Mouse (Mus musculus): ENCODE measurements at regions not wholly inside any gene's neighbourhood (a gene's known extent, or its start where the extent isn't known, plus 50 kb on each side); places are given as distances from the start of the nearest gene placed in this dataset.
A peak's percentile ranks its signal among the peaks of the same experiment; 100 is the strongest.

DNA sequence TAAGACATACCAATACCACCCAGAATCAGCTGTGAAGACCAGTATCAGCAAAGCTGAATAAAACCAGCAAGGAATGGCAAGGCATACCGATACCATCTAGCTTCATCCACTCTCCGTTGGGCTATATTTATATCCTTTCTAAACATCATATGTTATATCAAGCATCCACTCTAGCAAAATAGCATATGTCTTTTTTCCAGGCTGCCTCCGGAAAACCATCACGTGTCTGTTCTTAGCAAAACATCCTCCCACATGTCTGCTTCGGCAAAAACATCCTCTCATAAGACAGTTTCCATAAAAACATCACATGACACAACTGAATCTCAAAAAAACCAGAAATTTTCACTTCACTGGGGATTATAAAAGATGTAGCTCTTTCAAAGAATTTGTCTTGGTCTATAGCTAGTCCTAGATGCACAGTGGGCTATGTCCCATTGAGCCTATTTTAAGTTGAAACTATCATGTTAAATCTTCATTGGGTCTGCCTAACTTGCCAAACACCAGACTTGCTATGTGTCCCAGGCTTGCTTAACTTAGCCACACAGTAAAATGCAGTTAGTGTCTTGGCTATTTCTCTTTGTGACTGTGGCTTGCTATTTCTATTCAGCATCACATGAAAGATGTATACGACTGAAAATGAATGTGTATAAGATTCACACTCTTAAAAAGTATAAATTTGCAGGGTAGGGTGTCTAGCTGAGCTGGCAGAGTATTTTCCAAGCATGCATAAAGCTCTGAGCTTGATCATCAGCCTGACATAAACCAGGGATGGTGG lies 278.2 kb downstream of the Kcnrg start:
- DNase-seq (ENCODE audit: inconsistent age in 2 of 2, low spot score in 1 of 2): no peak

DNA sequence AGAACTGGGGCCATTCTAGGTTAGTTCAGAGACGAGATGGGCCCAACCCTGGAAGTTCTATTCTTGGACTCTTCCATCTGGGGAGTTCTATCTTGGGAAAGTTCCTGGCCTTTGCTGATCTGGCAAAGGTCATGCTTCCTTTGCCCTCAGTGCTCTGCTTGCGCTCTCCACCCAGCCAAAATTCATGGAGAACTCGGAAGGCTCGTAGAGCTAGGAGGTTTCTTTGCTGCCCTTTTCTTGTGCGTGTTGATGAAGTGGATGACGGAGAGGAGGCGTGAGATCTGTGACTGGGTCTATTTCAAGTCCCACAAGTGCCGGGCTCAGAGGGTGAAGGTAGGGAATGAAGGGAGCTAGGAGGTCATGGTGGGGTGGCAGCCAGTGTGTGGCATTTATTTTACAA lies 282.4 kb downstream of the Kcnrg start:
- DNase-seq (ENCODE audit: inconsistent age in 2 of 2, low spot score in 1 of 2): no peak

DNA sequence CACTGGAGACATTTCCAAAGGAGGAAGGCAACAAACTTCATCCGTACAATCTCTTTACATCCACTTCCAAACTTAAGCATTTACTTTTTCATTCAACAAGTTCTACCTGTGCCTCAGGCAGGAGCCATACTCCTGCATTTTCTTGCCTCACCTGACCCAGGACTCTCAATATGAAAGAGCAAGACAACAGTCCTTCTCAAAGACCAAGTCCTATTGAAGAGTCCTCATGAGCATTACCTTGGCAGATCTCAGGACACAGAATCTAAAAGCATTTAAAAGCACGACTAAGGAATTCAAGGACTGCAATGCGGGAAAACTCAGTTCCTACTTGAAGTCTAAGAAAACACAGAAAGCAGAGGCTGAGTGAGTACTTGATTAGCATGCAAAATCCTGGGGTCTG lies 286.5 kb downstream of the Kcnrg start:
- no peak for DNase-seq (ENCODE audit: inconsistent age in 2 of 2, low spot score in 1 of 2)

DNA sequence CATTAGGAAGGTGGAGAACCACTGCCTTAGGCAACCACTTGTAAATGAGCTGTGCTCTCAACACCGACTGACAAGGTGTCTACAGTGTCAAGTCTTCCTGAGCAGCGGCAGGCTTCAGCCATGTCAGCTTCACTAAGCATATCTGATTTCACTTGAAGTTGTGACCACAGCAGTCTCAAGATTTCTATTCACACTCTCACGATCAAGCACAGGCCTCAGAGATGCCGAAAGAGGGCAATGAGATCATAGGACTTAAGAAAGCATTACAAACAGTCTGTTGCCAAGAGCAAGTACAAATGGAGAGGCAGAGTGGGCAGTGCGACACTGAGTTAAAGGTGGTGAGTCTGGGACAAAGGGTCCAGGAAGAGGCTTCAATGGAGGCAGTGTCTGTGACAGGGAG lies 289.6 kb downstream of the Kcnrg start:
- no peak for DNase-seq (ENCODE audit: inconsistent age in 2 of 2, low spot score in 1 of 2)

DNA sequence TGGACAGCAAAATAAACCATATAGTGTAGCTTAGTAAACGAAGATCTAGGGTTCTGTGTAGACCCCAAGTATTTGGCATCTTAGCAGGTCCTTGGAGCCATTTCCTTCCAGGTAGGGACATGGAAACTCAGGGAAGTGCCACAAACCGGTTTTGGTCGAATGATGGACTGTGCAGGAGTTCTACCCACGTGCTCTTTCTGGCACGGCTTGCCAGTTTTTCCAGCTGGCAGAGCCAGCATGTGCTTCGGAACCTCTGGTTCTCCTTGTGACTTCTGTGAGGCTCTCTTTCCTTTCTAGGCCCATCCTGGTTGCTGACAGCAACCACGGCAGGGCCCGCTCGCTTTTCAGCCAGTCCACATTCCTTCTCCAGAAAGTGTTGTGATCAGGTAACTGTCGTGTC lies 291.4 kb downstream of the Kcnrg start:
- DNase-seq (ENCODE audit: inconsistent age in 2 of 2, low spot score in 1 of 2): no peak

DNA sequence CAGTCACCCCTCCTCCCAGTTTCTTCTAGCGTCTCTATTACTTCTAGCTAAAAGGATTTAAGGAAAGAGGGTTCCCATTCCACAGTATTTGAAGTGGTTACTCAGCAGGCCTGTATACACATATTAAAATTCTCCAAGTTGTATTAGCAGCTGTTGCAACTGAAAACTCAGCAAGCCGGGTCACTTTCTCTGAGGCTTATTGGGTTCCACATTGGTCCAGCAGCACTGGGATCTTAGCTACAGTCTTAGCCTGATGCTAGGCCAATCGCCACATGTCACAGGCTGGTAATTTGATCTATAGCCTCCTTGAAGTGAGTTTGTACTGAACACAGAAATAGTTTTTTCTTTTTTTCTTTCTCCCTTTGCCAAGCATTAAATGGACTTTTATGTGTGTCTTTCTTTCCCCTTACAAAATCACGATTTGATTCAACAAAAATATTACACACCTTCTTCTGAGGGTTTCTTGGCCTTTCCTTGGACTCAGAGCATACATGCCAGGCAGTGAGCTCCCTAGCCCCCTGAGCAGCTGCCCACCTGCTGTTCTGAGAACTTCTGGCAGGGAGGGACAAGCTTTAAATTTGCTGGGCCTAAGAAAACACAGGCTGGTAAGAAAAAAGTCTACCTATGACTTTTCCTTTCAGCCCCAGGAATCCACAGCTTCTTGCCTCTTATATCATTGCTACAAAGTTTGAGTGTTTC lies 297.3 kb downstream of the Kcnrg start:
- no peak for DNase-seq (ENCODE audit: inconsistent age in 2 of 2, low spot score in 1 of 2)

DNA sequence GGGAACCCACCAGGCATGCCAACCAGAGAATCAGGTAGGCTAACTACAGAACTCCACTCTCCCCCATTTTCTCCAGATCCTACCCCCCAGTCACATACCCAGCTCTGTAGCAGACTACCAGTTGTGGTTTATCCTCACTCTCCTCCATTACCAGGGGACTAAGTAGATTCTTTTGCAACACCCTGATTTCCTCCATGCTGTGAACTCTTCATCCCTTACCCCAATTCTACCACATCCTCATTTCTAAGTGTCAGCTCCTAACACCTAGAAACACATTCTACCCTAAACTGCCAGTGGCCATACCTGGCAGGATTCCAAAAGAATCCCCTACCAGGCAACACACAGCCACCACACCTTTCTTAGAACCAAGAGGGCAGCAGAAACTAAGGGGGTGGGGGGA lies 310.9 kb downstream of the Kcnrg start:
- peak in 1 of 2 experiments; percentile 27 for DNase-seq (ENCODE audit: inconsistent age in 2 of 2, low spot score in 1 of 2)

DNA sequence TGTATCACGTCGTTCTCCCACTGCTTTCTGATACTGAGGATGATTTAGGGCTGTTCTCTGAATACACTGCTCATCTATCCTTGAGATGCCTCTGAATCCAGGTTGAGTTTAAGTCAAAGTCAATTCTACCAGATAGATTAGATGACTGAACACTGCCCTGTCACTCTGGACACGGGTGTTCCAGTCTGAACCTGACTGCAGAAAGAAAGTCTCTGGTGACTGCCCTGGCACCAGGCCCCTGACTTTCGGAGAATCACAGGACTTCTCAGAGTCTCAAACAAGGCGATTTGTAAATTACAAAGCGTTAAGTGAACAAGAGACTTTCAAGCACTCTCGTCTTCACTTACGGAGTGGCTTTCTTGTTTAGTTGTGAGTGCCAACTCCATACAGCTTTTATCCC lies 324.6 kb downstream of the Kcnrg start:
- DNase-seq (ENCODE audit: inconsistent age in 2 of 2, low spot score in 1 of 2): peak; percentile 61 to 66

DNA sequence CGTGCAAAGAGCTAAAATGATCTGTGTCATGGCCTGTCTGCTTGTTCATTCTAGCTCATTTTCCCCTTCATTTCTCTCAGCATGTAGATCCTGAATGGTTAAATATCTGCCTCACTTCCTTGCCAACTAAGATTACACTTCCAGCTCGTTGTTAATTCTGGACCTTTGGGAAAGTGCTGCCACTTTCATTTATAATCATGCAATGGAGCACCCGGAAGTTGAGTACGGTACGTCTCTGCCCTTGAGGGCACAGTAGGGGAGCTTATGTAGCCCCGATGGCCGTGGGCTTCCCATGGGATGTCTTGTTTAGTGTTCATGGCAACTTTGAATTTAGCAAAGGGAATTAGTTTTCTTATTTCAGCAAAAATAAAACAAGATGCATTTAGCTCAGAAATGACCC lies 334.4 kb downstream of the Kcnrg start:
- no peak for DNase-seq (ENCODE audit: inconsistent age in 2 of 2, low spot score in 1 of 2)

DNA sequence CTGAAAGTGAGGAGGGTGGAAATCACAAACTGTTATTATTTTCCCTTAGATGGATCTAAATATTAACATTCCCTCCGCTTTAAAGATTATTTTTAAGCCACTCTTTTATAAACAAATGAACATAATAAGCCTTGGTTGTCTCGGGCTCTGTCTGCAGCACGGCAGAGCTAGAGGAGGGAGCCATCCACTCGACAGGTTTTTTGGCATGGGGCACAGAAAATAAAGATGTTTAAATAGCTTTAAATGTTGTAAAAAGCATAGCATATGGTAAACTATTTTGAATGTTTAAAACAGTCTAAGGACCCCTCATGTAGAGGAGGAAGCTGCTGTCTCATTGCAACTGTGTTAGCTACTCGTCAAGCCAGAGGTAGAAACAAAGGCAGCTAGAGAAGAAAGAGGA lies 338.4 kb downstream of the Kcnrg start:
- no peak for DNase-seq (ENCODE audit: inconsistent age in 2 of 2, low spot score in 1 of 2)

DNA sequence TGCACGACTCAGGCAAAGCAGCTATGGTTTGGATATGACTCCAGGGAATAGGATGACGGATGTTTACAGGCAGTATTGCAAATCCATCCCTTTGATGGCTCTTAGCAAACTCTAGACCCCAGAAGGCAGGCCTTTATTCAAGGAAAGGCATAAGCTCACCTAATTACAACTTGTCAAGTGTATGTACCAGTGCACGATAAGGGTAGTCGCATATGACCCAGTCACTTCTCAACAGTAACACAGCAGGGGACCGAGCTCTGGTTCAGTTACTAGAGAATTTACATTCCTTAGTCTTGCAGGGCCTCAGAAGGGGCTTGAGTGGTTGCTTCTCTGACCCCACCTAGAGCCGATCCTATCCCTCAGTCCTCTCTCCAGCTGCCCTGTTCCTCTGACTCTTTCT lies 342.2 kb downstream of the Kcnrg start:
- no peak for DNase-seq (ENCODE audit: inconsistent age in 2 of 2, low spot score in 1 of 2)

DNA sequence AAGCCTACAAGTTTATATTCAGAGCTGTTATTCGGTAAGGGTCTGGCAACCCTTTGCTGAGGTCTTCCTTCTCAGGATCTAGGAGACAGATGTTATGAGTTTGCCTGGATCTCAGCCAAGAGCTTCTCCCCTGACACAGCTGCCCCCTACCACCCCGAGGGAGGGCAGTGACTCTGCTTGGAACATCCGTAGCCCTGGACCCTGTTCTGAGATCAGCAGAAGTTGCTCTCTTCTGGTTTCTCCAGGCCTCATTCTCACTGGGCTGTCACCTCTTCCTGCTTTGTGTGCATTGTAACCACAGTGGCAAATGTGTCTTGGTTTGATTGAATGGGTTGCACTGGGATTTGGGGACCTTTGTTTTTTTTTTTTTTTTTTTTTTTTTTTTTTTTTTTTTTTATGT lies 342.4 kb upstream of the Rnaseh2b start:
- no peak for DNase-seq (ENCODE audit: inconsistent age in 2 of 2, low spot score in 1 of 2)

DNA sequence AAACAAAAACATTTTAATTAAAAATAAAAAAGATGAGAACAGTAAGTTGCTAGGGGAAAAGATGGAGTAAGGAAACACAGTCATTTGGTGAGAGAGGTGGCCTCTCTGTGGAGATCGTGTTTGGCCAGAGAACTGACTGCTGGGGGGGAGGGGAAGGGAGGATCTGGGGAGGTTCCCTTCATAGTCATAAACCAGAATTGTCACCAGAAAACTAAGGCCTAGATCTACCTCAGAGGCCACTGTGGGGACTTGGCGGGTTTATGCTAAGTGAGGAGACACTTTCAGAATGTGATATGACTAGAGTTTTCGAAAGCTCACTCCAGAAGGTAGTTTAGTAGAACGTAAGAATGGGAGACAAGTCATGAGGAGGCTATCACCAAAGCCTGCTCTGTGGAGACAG lies 339.4 kb upstream of the Rnaseh2b start:
- DNase-seq (ENCODE audit: inconsistent age in 2 of 2, low spot score in 1 of 2): no peak

DNA sequence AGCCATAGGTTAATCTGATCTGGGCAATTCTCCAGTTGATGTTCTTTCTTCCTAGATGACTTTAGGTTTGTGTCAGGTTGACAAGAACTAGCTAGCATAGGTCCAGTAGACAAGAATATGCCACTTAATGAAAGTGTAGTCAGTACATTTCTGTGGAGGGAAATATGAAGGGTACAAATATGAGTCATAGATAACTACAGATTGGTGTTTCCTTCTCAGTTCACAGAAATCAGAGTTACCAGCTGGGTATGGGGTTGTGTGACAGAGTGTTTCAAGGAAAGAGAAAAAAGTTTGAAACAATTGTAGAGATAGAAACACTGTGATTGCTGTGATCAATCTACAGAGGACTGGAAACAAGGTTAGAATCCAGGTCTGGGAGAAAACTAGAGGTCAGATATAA lies 337.0 kb upstream of the Rnaseh2b start:
- DNase-seq (ENCODE audit: inconsistent age in 2 of 2, low spot score in 1 of 2): no peak

DNA sequence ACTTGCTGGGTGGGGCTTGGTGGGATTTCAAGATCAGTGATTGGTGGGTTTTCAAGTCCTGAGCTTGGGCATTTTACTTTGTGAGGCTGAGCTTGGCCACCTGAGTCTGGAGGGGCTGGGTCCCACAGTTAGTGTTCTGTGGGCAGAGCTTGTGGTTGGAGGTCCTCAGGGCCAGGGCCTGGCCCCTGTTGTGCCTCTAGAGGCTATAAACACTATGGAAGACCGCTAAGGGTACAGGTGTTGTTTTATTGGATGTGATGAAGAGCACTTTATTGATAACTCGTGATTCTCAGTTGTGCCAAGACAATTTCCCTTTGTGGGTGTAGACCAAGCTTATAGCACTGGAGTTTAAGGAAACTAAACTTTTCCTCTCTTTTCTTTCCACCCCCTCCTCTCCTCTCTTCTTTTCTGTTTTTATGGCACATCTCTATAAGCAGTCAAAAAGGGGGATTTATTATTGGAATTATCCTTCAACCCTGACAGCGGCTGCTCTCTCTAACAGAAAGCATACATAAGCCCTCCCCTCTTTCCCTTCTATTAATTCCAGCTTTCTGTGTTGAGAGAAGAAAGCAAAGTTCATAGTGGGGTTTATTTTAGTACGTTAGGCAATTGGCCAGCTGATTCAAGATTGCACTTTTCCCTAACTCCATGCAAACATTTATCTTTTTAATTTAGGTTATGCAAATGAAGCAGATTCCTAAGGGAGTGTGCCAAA lies 332.0 kb upstream of the Rnaseh2b start:
- no peak for DNase-seq (ENCODE audit: inconsistent age in 2 of 2, low spot score in 1 of 2)

DNA sequence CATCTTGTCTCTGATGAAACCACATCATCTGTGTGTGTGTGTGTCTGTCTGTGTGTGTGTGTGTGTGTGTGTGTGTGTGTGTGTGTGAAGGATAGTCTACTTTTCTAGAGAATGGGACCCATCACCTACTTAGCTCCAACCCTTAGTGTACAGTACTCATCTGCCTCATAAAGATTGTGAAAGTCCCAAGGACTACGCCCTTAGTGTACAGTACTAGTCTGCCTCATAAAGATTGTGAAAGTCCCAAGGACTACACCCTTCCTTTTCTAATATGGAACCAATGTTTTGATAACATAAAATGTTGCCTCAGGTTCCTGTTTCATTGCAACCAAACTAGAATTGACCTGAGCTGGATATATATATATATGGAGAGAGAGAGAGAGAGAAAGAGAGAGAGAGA lies 323.9 kb upstream of the Rnaseh2b start:
- no peak for DNase-seq (ENCODE audit: inconsistent age in 2 of 2, low spot score in 1 of 2)

DNA sequence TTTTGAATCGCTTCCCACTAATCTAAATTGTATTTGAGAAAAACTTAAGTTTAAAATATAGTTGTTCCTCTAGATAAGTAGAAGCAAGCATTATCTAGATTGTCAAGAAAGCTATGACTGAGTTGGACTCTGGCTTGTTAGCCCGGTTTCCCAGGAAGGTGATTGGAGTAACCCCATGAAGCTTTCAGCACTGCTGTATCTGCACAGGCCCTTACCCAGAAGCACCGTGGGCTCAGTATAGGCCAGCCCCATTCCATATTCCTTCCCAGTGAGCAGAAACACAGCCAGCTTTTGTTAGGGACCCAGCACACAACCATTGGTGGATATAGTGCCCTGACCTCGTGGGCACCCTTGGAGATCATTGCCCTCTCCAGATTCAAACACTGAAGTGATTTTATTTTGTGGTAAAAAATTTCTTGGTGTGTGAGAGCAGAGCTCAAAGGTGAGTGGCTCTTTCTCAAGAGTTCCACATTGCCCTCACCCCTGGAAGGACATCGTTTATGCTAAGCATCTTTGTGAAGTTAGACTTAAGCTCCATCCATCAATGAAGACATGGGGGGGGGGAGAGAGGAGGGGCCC lies 323.3 kb upstream of the Rnaseh2b start:
- DNase-seq (ENCODE audit: inconsistent age in 2 of 2, low spot score in 1 of 2): no peak

DNA sequence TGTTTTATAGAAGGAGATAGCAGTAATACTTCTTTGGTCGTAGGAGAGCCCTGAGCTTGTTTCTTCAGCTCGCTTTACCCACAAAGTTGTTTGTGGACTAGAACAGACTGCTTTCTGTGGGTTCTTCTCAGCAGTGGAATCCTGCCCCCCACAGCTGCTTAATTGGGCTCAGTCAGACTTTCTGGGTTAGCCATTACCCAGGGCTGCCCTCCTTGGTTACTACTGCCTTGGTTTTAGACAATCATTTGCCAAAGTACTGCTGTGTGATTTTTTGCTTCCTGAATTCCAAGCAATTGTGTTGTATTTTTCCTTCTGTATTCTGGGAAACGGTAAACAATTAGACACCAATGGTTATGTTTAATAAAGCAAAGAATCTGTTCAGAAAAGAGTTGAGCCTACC lies 321.8 kb upstream of the Rnaseh2b start:
- no peak for DNase-seq (ENCODE audit: inconsistent age in 2 of 2, low spot score in 1 of 2)

DNA sequence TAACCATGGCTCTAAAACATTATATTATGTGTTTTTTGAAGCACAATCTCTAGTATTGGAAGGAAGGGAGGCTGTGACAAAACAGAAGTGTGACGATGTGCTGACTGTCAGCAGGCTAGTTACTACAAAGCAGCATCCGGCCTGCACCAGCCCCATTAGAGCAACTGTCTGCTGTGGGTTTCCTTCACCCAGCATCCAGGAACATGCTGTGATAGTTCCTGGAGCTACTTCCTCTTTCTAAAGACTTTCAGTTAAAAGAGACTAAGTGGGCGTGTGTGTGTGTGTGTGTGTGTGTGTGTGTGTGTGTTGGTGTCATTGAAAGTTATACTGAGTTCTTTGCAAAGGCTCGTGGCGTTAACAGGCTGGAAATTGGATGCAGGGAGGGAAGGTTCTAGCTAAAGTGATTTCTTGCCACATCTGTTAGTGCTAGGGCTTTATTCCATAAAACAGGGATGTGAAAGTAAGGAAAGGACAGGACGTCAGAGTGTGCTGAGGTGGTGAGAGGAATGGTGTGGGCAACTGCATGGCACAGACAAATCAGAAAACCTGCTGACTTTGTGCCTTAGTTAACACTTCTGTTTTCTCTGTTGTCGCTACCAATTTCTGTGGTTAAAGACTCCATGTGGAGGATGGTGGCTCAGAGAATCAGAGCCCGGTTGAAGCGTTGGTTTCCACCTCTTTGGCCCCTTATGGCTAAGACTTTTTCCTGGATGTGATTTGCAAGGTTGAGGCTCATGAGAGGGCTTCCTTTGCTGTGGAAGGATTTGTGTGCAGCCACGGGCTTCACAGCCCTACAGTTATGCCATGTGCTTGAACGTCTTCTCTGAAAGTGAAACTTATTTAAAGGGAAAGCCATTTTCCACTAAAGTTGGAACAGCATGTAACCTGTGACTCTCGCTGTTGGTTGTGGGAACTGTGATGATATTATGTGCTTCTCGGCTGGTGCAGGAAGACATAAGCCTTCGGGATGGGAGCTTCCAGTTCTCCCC lies 321.0 kb upstream of the Rnaseh2b start:
- DNase-seq (ENCODE audit: inconsistent age in 2 of 2, low spot score in 1 of 2): peak; percentile 12 to 33

DNA sequence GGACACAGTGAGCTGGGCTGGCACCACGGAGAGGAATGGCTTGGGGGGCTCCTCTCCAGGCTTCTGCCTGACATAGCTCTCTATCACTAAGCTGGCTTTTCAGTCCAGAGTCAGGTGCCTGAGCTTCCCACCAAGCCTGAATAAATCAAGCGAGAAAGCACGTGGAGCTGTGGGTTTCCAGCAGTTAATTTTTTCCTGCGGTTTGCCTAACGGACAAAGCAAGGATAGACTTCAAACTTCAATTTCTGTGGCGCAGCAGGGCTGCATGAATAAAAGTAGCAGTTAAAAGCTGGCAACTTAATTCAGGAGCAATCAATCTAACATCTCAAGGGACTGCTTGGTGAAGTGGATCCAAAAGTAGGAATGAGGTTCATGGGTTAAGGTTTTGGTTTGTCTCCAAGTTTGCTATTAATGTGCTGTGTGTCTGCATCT lies 317.1 kb upstream of the Rnaseh2b start:
- DNase-seq (ENCODE audit: inconsistent age in 2 of 2, low spot score in 1 of 2): no peak

DNA sequence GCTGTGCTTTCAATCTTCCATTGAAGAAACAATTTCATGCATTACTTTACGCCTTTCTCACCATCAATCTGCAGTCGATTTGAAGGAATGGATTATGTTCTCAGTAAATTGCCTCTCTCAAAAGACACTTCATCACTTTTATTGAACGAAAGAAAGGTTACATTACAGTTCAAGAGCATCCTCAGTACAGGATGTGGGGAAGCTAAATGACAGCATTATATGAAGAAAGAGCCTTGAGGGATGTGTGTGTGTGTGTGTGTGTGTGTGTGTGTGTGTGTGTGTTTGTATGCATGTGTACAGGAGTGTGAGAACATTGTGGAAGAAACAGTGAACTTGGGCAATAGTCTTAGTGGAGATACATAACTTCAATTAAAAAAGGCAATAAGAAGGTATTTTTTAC lies 311.8 kb upstream of the Rnaseh2b start:
- no peak for DNase-seq (ENCODE audit: inconsistent age in 2 of 2, low spot score in 1 of 2)

All from adrenal gland, adult (tissue).